Mouse (Mus musculus) common myeloid progenitor, adult 5-6 weeks (primary cell): Measurements from ENCODE around the gene Baz1b. TPM values are rescaled to one million over a fixed set of nuclear protein-coding genes. Genes with fewer than 3 reads are reported as not detected.
"Not testable (repeated sequence)": the region's sequence is repeated elsewhere in the genome, so short reads cannot be mapped to it uniquely, and the experiment has no call there.

Experiments used
- ATAC-seq: replicated peaks from 2 replicates; pipeline ENCODE4 v1.8.0; 2016; ENCODE audit warnings: low read depth, mild to moderate bottlenecking, moderate TSS enrichment, inconsistent platforms; ENCODE audit not compliant: poor library complexity, severe bottlenecking
- total RNA-seq: library from RNA; stranded (forward); fragments of 200-1000, 187-1606 nt; gene quantifications from 2 replicates; pipeline ENCODE4 v1.2.3, GENCODE M21; 2017

The Baz1b gene
- total RNA-seq, 1 experiment from 2014 or later, result 188 TPM

GRCm38 (mm10) chr5:135225879-135226278, 38.8 kb downstream of the Baz1b start:
- not testable (repeated sequence) for ATAC-seq

GRCm38 (mm10) chr5:135230186-135230585, 43.1 kb downstream of the Baz1b start:
- ATAC-seq, result no peak

- ATAC-seq, result no peak
Measured at GRCm38 (mm10) chr5:135233166-135233920, 46.3 kb downstream of the Baz1b start.

GRCm38 (mm10) chr5:135236571-135236970, 49.5 kb downstream of the Baz1b start:
- ATAC-seq, result peak; percentile 79

- ATAC-seq, result no peak
Measured at GRCm38 (mm10) chr5:135238832-135239231, 51.8 kb downstream of the Baz1b start.

GRCm38 (mm10) chr5:135241474-135241873, 54.4 kb downstream of the Baz1b start:
- no peak for ATAC-seq

- no peak for ATAC-seq
Measured at GRCm38 (mm10) chr5:135242136-135242535, 55.1 kb downstream of the Baz1b start.

- ATAC-seq, result no peak
Measured at GRCm38 (mm10) chr5:135242608-135243007, 55.5 kb downstream of the Baz1b start.

- ATAC-seq, result no peak
Measured at GRCm38 (mm10) chr5:135243166-135243565, 56.1 kb downstream of the Baz1b start.

- no peak for ATAC-seq
Measured at GRCm38 (mm10) chr5:135246531-135246930, 59.5 kb downstream of the Baz1b start.

GRCm38 (mm10) chr5:135247337-135247736, 60.3 kb downstream of the Baz1b start:
- no peak for ATAC-seq

GRCm38 (mm10) chr5:135248956-135249676, 62.1 kb downstream of the Baz1b start:
- no peak for ATAC-seq

GRCm38 (mm10) chr5:135250186-135251078, 63.4 kb downstream of the Baz1b start:
- peak; percentile 16 for ATAC-seq

- peak; percentile 87 for ATAC-seq
Measured at GRCm38 (mm10) chr5:135251079-135251454, 64.0 kb downstream of the Baz1b start, which contains the start of gene Fzd9. Gene Fzd9 (minus strand): TSS chr5:135251230.

- ATAC-seq, result no peak
Measured at GRCm38 (mm10) chr5:135253741-135254401, 66.8 kb downstream of the Baz1b start.

- ATAC-seq, result no peak
Measured at GRCm38 (mm10) chr5:135256166-135256565, 69.1 kb downstream of the Baz1b start.

GRCm38 (mm10) chr5:135257559-135257958, 70.5 kb downstream of the Baz1b start:
- no peak for ATAC-seq

GRCm38 (mm10) chr5:135258280-135259150, 71.5 kb downstream of the Baz1b start:
- no peak for ATAC-seq
